Mouse (Mus musculus) lung, adult 2 months (tissue): ENCODE measurements around the gene Sptbn2.

Source experiments
- CTCF ChIP-seq: fragments of 200-500 bp; IDR thresholded peaks from 2 replicates; pipeline ENCODE4 v1.5.1; 2011; ENCODE audit warnings: mild to moderate bottlenecking, low read length, control low read depth; ENCODE audit not compliant: insufficient read depth
- POLR2A ChIP-seq: fragments of 200-500 bp; IDR thresholded peaks from 2 replicates; pipeline ENCODE4 v1.6.1; 2011; ENCODE audit warnings: low read depth, mild to moderate bottlenecking, control low read depth, low read length, borderline replicate concordance; ENCODE audit errors: extremely low read depth

GRCm38 (mm10) chr19:4739762-4740161 lies 28.8 kb downstream of the Sptbn2 start:
- TF ChIP-seq POLR2A (no peak), CTCF (no peak)
